Mouse (Mus musculus) ES-Bruce4 (cell line): ENCODE data around the gene Pex16.

Source experiments
- CTCF ChIP-seq: IDR thresholded peaks from one replicate; pipeline ENCODE4 v1.8.1; 2011; ENCODE audit warnings: low read depth, low read length
- POLR2A ChIP-seq: IDR thresholded peaks from one replicate; pipeline ENCODE4 v1.8.1; 2011; ENCODE audit warnings: low read length; ENCODE audit not compliant: insufficient read depth

GRCm38 (mm10) chr2:92403776-92404319, 29.4 kb downstream of the Pex16 start:
- TF ChIP-seq POLR2A (no peak), CTCF (no peak)
